Comparison of ENCODE assay signal across 8 mouse cellular contexts in genomic region chr9:118488138-118488895, GRCm38 (mm10). TPM values are rescaled to one million over a fixed set of nuclear protein-coding genes. Genes with fewer than 3 reads are reported as not detected.
DNase-seq lines count a peak whose midpoint lies in the region; ATAC-seq and TF ChIP-seq lines count a peak whose summit lies in the region.

No protein-coding gene starts in this region.

- H3K36me3 ChIP-seq in embryonic facial prominence, embryonic 14.5 days (ENCODE audit: control insufficient read depth, insufficient read depth, low read length): no peaks in the 10 kb centered on the region
- no peaks in the 10 kb centered on the region for H3K36me3 ChIP-seq in hindbrain, embryonic 13.5 days
- H3K36me3 ChIP-seq in limb, embryonic 15.5 days: no peaks in the 10 kb centered on the region
- H3K36me3 ChIP-seq in midbrain, embryonic 14.5 days (ENCODE audit: control insufficient read depth, insufficient read depth, low read length): no peaks in the 10 kb centered on the region

- under 1% methylated on average over 28 of the region's 28 CpGs for WGBS in embryonic facial prominence, embryonic 14.5 days
- WGBS in hindbrain, embryonic 13.5 days: under 1% methylated on average over 28 of the region's 28 CpGs
- under 1% methylated on average over 28 of the region's 28 CpGs for WGBS in limb, embryonic 15.5 days
- under 1% methylated on average over 28 of the region's 28 CpGs for WGBS in midbrain, embryonic 14.5 days

- no peak overlapping the region for H3K9ac ChIP-seq in embryonic facial prominence, embryonic 14.5 days (ENCODE audit: low read depth, low read length)
- no peak overlapping the region for H3K9ac ChIP-seq in hindbrain, embryonic 13.5 days
- no peak overlapping the region for H3K9ac ChIP-seq in limb, embryonic 15.5 days
- no peak overlapping the region for H3K9ac ChIP-seq in midbrain, embryonic 14.5 days (replicated peaks; ENCODE audit: low read length)

- ATAC-seq in embryonic facial prominence, embryonic 14.5 days (ENCODE audit: low read depth): no peak
- ATAC-seq in hindbrain, embryonic 13.5 days (ENCODE audit: low FRiP score): no peak
- ATAC-seq in limb, embryonic 15.5 days (ENCODE audit: insufficient number of reproducible peaks, low FRiP score, low TSS enrichment, low read depth): no peak; the same call in 1 of the 2 replicates
- no peak for ATAC-seq in midbrain, embryonic 14.5 days (ENCODE audit: low FRiP score, low TSS enrichment)

- H3K4me3 ChIP-seq in gastrocnemius, adult 2 months: peak overlapping the region; percentile 68
- peak overlapping the region; percentile 34 for H3K4me3 ChIP-seq in embryonic facial prominence, embryonic 14.5 days (ENCODE audit: low read depth, low read length)
- peak overlapping the region; percentile 17 for H3K4me3 ChIP-seq in hindbrain, embryonic 13.5 days
- H3K4me3 ChIP-seq in limb, embryonic 15.5 days: peak overlapping the region; percentile 29
- H3K4me3 ChIP-seq in midbrain, embryonic 14.5 days (replicated peaks; ENCODE audit: low read depth, low read length): peak overlapping the region; percentile 17

- intact Hi-C loops in gastrocnemius, adult 2 months (cut with DNase I): loop anchor here (10.0 kb wide), 1 partner anchor 324 kb away; no protein-coding TSS in a partner anchor
- intact Hi-C loops in gastrocnemius, postnatal 36 days (cut with DNase I): no loop called here

- H3K27me3 ChIP-seq in embryonic facial prominence, embryonic 14.5 days (replicated peaks; ENCODE audit: control insufficient read depth, insufficient read depth, low read length): peaks cover 66% of the 10 kb centered on the region
- peaks cover 79% of the 10 kb centered on the region for H3K27me3 ChIP-seq in hindbrain, embryonic 13.5 days
- peaks cover 79% of the 10 kb centered on the region for H3K27me3 ChIP-seq in limb, embryonic 15.5 days
- peaks cover 66% of the 10 kb centered on the region for H3K27me3 ChIP-seq in midbrain, embryonic 14.5 days (ENCODE audit: control insufficient read depth, insufficient read depth, low read length)

- TF ChIP-seq CTCF in gastrocnemius, adult 2 months (IDR thresholded peaks at IDR 0.05): peak; percentile 55

- no peak overlapping the region for H3K27ac ChIP-seq in gastrocnemius, adult 2 months
- H3K27ac ChIP-seq in embryonic facial prominence, embryonic 14.5 days (replicated peaks; ENCODE audit: low read depth, low read length): no peak overlapping the region
- H3K27ac ChIP-seq in hindbrain, embryonic 13.5 days: no peak overlapping the region
- no peak overlapping the region for H3K27ac ChIP-seq in limb, embryonic 15.5 days
- H3K27ac ChIP-seq in midbrain, embryonic 14.5 days (replicated peaks; ENCODE audit: low read depth, low read length): no peak overlapping the region

- peak overlapping the region; percentile 53 for H3K4me2 ChIP-seq in embryonic facial prominence, embryonic 14.5 days (ENCODE audit: low read depth, low read length)
- H3K4me2 ChIP-seq in hindbrain, embryonic 13.5 days: peak overlapping the region; percentile 46
- H3K4me2 ChIP-seq in limb, embryonic 15.5 days: peak overlapping the region; percentile 63
- peak overlapping the region; percentile 51 for H3K4me2 ChIP-seq in midbrain, embryonic 14.5 days (ENCODE audit: low read length)

- DNase-seq in gastrocnemius, adult 2 months: peak; percentile 45
- no peak for DNase-seq in gastrocnemius, postnatal 36 days
- peak; percentile 65 for DNase-seq in adrenal gland, postnatal 14 days
- DNase-seq in embryonic facial prominence, embryonic 14.5 days (ENCODE audit: low spot score): no peak
- peak; percentile 69 for DNase-seq in midbrain, embryonic 14.5 days
- peak; percentile 71 for DNase-seq in yolk sac, embryonic 10.5 days (ENCODE audit: low spot score)

- no peaks in the 10 kb centered on the region for H3K9me3 ChIP-seq in embryonic facial prominence, embryonic 14.5 days (ENCODE audit: control insufficient read depth, low read length)
- no peaks in the 10 kb centered on the region for H3K9me3 ChIP-seq in hindbrain, embryonic 13.5 days
- no peaks in the 10 kb centered on the region for H3K9me3 ChIP-seq in limb, embryonic 15.5 days
- no peaks in the 10 kb centered on the region for H3K9me3 ChIP-seq in midbrain, embryonic 14.5 days (ENCODE audit: control insufficient read depth, low read length)

- H3K4me1 ChIP-seq in embryonic facial prominence, embryonic 14.5 days (ENCODE audit: control insufficient read depth, insufficient read depth, low read length): peaks cover 7% of the 10 kb centered on the region; the same call in 1 of the 2 replicates
- H3K4me1 ChIP-seq in hindbrain, embryonic 13.5 days (replicated peaks): peaks cover 25% of the 10 kb centered on the region
- peaks cover 30% of the 10 kb centered on the region for H3K4me1 ChIP-seq in limb, embryonic 15.5 days
- peaks cover 12% of the 10 kb centered on the region; the same call in 1 of the 2 replicates for H3K4me1 ChIP-seq in midbrain, embryonic 14.5 days (ENCODE audit: control insufficient read depth, insufficient read depth, low read length)

RNA-seq across cellular contexts. Expression of gene Eomes, which starts 10.3 kb away (rescaled TPM):
- total RNA-seq in gastrocnemius, adult 2 months (2021): not detected
- total RNA-seq in gastrocnemius, postnatal 36 days (2021): not detected
- 0.22 and 0.86 TPM in 2 replicates for total RNA-seq in adrenal gland, postnatal 14 days (2021)
- polyA plus RNA-seq in embryonic facial prominence, embryonic 14.5 days (2014; fragmentation: Nextera tagmentation; extraction: Ambion mirVana): 0.07 and 0.08 TPM in 2 replicates
- 0.43 and 0.65 TPM in 2 replicates for polyA plus RNA-seq in hindbrain, embryonic 13.5 days (2015; fragmentation: Nextera tagmentation; extraction: Ambion mirVana)
- 0.14 TPM in 1 of 2 replicates, not detected in the other for polyA plus RNA-seq in limb, embryonic 15.5 days (2015; fragmentation: Nextera tagmentation; extraction: Ambion mirVana)
- polyA plus RNA-seq in midbrain, embryonic 14.5 days (2014; fragmentation: Nextera tagmentation; extraction: Ambion mirVana): 1.6 and 1.9 TPM in 2 replicates

RNA-seq across cellular contexts. Expression of gene Golga4, which starts 17.8 kb away (rescaled TPM):
- 100 to 1,000 TPM; 397 to 426 TPM for total RNA-seq in gastrocnemius, adult 2 months (2021)
- 100 to 1,000 TPM; 262 to 330 TPM for total RNA-seq in gastrocnemius, postnatal 36 days (2021)
- 103 TPM in 2 replicates for total RNA-seq in adrenal gland, postnatal 14 days (2021)
- 48.5 and 52.2 TPM in 2 replicates for polyA plus RNA-seq in embryonic facial prominence, embryonic 14.5 days (2014; fragmentation: Nextera tagmentation; extraction: Ambion mirVana)
- 47.9 and 49.5 TPM in 2 replicates for polyA plus RNA-seq in hindbrain, embryonic 13.5 days (2015; fragmentation: Nextera tagmentation; extraction: Ambion mirVana)
- 46.4 and 52.3 TPM in 2 replicates for polyA plus RNA-seq in limb, embryonic 15.5 days (2015; fragmentation: Nextera tagmentation; extraction: Ambion mirVana)
- polyA plus RNA-seq in midbrain, embryonic 14.5 days (2014; fragmentation: Nextera tagmentation; extraction: Ambion mirVana): 47.8 and 53.3 TPM in 2 replicates

Comparison
In these comparisons a context has a peak if more than half of its experiments do, and no peak if none do; other contexts are left out.
1. DNase-seq: peak in gastrocnemius, adult 2 months (single experiment), adrenal gland, postnatal 14 days (single experiment), midbrain, embryonic 14.5 days (single experiment) and yolk sac, embryonic 10.5 days (single experiment); none in gastrocnemius, postnatal 36 days (0 of 2) and embryonic facial prominence, embryonic 14.5 days (single experiment).
2. H3K4me3 ChIP-seq: peak in every context shown above with its lines; median percentile 68 in gastrocnemius, adult 2 months; 34 in embryonic facial prominence, embryonic 14.5 days; 29 in limb, embryonic 15.5 days; 17 in hindbrain, embryonic 13.5 days; 17 in midbrain, embryonic 14.5 days.
3. Peak in every context shown above with its lines, with median percentiles within 50 percentile points of each other: H3K4me2 ChIP-seq.